11 mouse cellular contexts compared by ENCODE assay signal in genomic region chr17:86175516-86175915, GRCm38 (mm10).
"Had no signal": no experiment of that assay in that cellular context is flagged by ENCODE, and none has a peak within 500 bp of the region (broad histone marks: within the 10 kb centered on the region; RNA-seq: fewer than 3 reads in every experiment).

No protein-coding gene starts in this region.

- H3K27ac ChIP-seq: left cerebral cortex, adult 2 months; limb, embryonic 10.5 days; lung, embryonic 15.5 days; midbrain, embryonic 13.5 days; neural tube, embryonic 15.5 days had no signal

- H3K9ac ChIP-seq: lung, embryonic 15.5 days; midbrain, embryonic 13.5 days; neural tube, embryonic 15.5 days had no signal

- DNase-seq: kidney, postnatal 25 days; right cerebral cortex, adult 18-20 months; right cerebral cortex, postnatal 25 days; thymus, postnatal 36 days had no signal

- H3K27me3 ChIP-seq: lung, embryonic 15.5 days; neural tube, embryonic 15.5 days had no signal

- H3K4me2 ChIP-seq: liver, embryonic 11.5 days; lung, embryonic 15.5 days; midbrain, embryonic 13.5 days; neural tube, embryonic 15.5 days had no signal

- ATAC-seq: midbrain, embryonic 13.5 days had no signal

- H3K4me3 ChIP-seq: left cerebral cortex, adult 2 months; limb, embryonic 10.5 days; lung, embryonic 15.5 days; midbrain, embryonic 13.5 days; myocyte; neural tube, embryonic 15.5 days had no signal

- H3K9me3 ChIP-seq: limb, embryonic 10.5 days; lung, embryonic 15.5 days; midbrain, embryonic 13.5 days; neural tube, embryonic 15.5 days had no signal
